Mouse (Mus musculus) stomach, embryonic 14.5 days (tissue): ENCODE results near the gene Kdr. TPM values are rescaled to one million over a fixed set of nuclear protein-coding genes. Genes with fewer than 3 reads are reported as not detected.

Experiments used
- ATAC-seq: fragments of 200-750 bp; cut with Nextera tagmentation; 2 replicates; pipeline ENCODE4 v1.8.0; 2017; ENCODE audit warnings: low read depth, moderate TSS enrichment; ENCODE audit not compliant: insufficient number of reproducible peaks, insufficient read depth, low FRiP score
- H3K27ac ChIP-seq: fragments of 300-500 bp; sonication (generic); 2 replicates; pipeline ENCODE4 v1.5.1; 2014; ENCODE audit warnings: mild to moderate bottlenecking, low read length, moderate library complexity, mixed read lengths
- H3K27me3 ChIP-seq: fragments of 300-500 bp; sonication (generic); 2 replicates; pipeline ENCODE4 v1.6.1; 2014; ENCODE audit warnings: low read length, control low read depth, mixed read lengths; ENCODE audit not compliant: control insufficient read depth, insufficient read depth
- H3K36me3 ChIP-seq: fragments of 300-500 bp; sonication (generic); 2 replicates; pipeline ENCODE4 v1.6.1; 2014; ENCODE audit warnings: mild to moderate bottlenecking, control low read depth, low read length, moderate library complexity, mixed read lengths; ENCODE audit not compliant: control insufficient read depth, insufficient read depth
- H3K4me1 ChIP-seq: fragments of 300-500 bp; sonication (generic); 2 replicates; pipeline ENCODE4 v1.6.1; 2014; ENCODE audit warnings: low read length, control low read depth, mixed read lengths; ENCODE audit not compliant: control insufficient read depth, insufficient read depth
- H3K4me2 ChIP-seq: fragments of 300-500 bp; sonication (generic); replicated peaks from 2 replicates; pipeline ENCODE4 v1.6.1; 2014; ENCODE audit warnings: low read depth, low read length, control low read depth
- H3K4me3 ChIP-seq: fragments of 300-500 bp; sonication (generic); 2 replicates; pipeline ENCODE4 v1.5.1; 2014; ENCODE audit warnings: low read depth, low read length, control low read depth
- H3K9ac ChIP-seq: fragments of 300-500 bp; sonication (generic); replicated peaks from 2 replicates; pipeline ENCODE4 v1.6.1; 2014; ENCODE audit warnings: low read depth, mild to moderate bottlenecking, control low read depth, low read length, moderate library complexity, mixed read lengths
- H3K9me3 ChIP-seq: fragments of 300-500 bp; sonication (generic); 2 replicates; pipeline ENCODE4 v1.6.1; 2016; ENCODE audit warnings: low read depth, low read length, control low read depth; ENCODE audit not compliant: control insufficient read depth
- WGBS: fragments of 180-500 bp; shearing (Covaris S2); extraction: QIAGEN DNeasy Blood & Tissue Kit; methylation state at CpG from one replicate; pipeline ENCODE4 v1.1.7; 2014; 5-methylcytosine and 5-hydroxymethylcytosine counted together
- polyA plus RNA-seq: library from polyadenylated mRNA; unstranded; fragments of >200 nt; fragmentation: Nextera tagmentation; extraction: Ambion mirVana; gene quantifications from 2 replicates; pipeline ENCODE4 v1.2.1, GENCODE M21; 2014

The Kdr gene
- 26.5 and 27.6 TPM in 2 replicates for polyA plus RNA-seq

GRCm38 (mm10) chr5:75978374-75979100 lies at the start of gene Kdr:
TSS of gene Kdr (minus strand) at chr5:75978458.
- Histone ChIP-seq H3K4me3 (peak within 1 kb of the TSS; percentile 49), H3K27me3 (peaks cover 21% of the 10 kb centered on the region; the same call in 1 of the 2 replicates), H3K9ac (peak within 1 kb of the TSS; percentile 42; the same call in 1 of the 2 replicates), H3K36me3 (no peaks in the 10 kb centered on the region), H3K27ac (peak within 1 kb of the TSS; percentile 39; the same call in 1 of the 2 replicates), H3K4me2 (peak within 1 kb of the TSS; percentile 94), H3K9me3 (no peaks in the 10 kb centered on the region), H3K4me1 (peaks cover 3% of the 10 kb centered on the region; the same call in 1 of the 2 replicates)
- 2% methylated on average over 37 of the region's 37 CpGs for WGBS
- peak; percentile 87 for ATAC-seq

- H3K9ac ChIP-seq: no peak overlapping the region
- no peak overlapping the region for H3K4me2 ChIP-seq
- no peak for ATAC-seq
- WGBS: 63% methylated on average over 6 of the region's 6 CpGs
- no peak overlapping the region for H3K4me3 ChIP-seq
- H3K27ac ChIP-seq: no peak overlapping the region
- no peaks in the 10 kb centered on the region for H3K27me3 ChIP-seq
- no peaks in the 10 kb centered on the region for H3K4me1 ChIP-seq
- H3K9me3 ChIP-seq: no peaks in the 10 kb centered on the region
- no peaks in the 10 kb centered on the region for H3K36me3 ChIP-seq
Measured at GRCm38 (mm10) chr5:76026805-76027204, 48.5 kb upstream of the Kdr start.

GRCm38 (mm10) chr5:76025996-76026665 lies 47.9 kb upstream of the Kdr start:
- Histone ChIP-seq H3K36me3 (no peaks in the 10 kb centered on the region), H3K4me2 (no peak overlapping the region), H3K9ac (no peak overlapping the region), H3K9me3 (no peaks in the 10 kb centered on the region), H3K27me3 (no peaks in the 10 kb centered on the region), H3K27ac (no peak overlapping the region), H3K4me3 (no peak overlapping the region), H3K4me1 (no peaks in the 10 kb centered on the region)
- ATAC-seq: no peak
- WGBS: 55% methylated on average over 4 of the region's 4 CpGs

GRCm38 (mm10) chr5:76023011-76023773 lies 44.9 kb upstream of the Kdr start:
- Histone ChIP-seq H3K9me3 (no peaks in the 10 kb centered on the region), H3K27ac (no peak overlapping the region), H3K9ac (no peak overlapping the region), H3K4me2 (no peak overlapping the region), H3K36me3 (no peaks in the 10 kb centered on the region), H3K4me1 (no peaks in the 10 kb centered on the region), H3K27me3 (no peaks in the 10 kb centered on the region), H3K4me3 (no peak overlapping the region)
- 44% methylated on average over 14 of the region's 14 CpGs for WGBS
- no peak for ATAC-seq

- 80% methylated on average over 6 of the region's 6 CpGs for WGBS
- H3K4me1 ChIP-seq: no peaks in the 10 kb centered on the region
- no peaks in the 10 kb centered on the region for H3K9me3 ChIP-seq
- no peaks in the 10 kb centered on the region for H3K27me3 ChIP-seq
- no peak overlapping the region for H3K27ac ChIP-seq
- H3K4me2 ChIP-seq: no peak overlapping the region
- no peak for ATAC-seq
- no peaks in the 10 kb centered on the region for H3K36me3 ChIP-seq
- no peak overlapping the region for H3K9ac ChIP-seq
- H3K4me3 ChIP-seq: no peak overlapping the region
Measured at GRCm38 (mm10) chr5:76022436-76022835, 44.2 kb upstream of the Kdr start.

GRCm38 (mm10) chr5:76018321-76018720 lies 40.1 kb upstream of the Kdr start:
- Histone ChIP-seq H3K4me1 (no peaks in the 10 kb centered on the region), H3K9ac (no peak overlapping the region), H3K9me3 (no peaks in the 10 kb centered on the region), H3K36me3 (no peaks in the 10 kb centered on the region), H3K27me3 (no peaks in the 10 kb centered on the region), H3K4me3 (no peak overlapping the region), H3K4me2 (no peak overlapping the region), H3K27ac (no peak overlapping the region)
- WGBS: 83% methylated on average over 5 of the region's 5 CpGs
- ATAC-seq: no peak

GRCm38 (mm10) chr5:76016086-76016485 lies 37.8 kb upstream of the Kdr start:
- Histone ChIP-seq H3K4me2 (no peak overlapping the region), H3K9ac (no peak overlapping the region), H3K4me3 (no peak overlapping the region), H3K4me1 (no peaks in the 10 kb centered on the region), H3K36me3 (no peaks in the 10 kb centered on the region), H3K27me3 (no peaks in the 10 kb centered on the region), H3K9me3 (no peaks in the 10 kb centered on the region), H3K27ac (no peak overlapping the region)
- 29% methylated on average over 8 of the region's 8 CpGs for WGBS
- ATAC-seq: no peak

- no peak for ATAC-seq
- Histone ChIP-seq H3K9ac (no peak overlapping the region), H3K9me3 (no peaks in the 10 kb centered on the region), H3K4me3 (no peak overlapping the region), H3K36me3 (no peaks in the 10 kb centered on the region), H3K4me2 (no peak overlapping the region), H3K27ac (peak overlapping the region; percentile 21; the same call in 1 of the 2 replicates), H3K4me1 (no peaks in the 10 kb centered on the region), H3K27me3 (no peaks in the 10 kb centered on the region)
- WGBS: 70% methylated on average over 7 of the region's 7 CpGs
Measured at GRCm38 (mm10) chr5:76013881-76014431, 35.7 kb upstream of the Kdr start.
